Mouse (Mus musculus) urinary bladder, postnatal 4 days (tissue): ENCODE measurements around the gene Rnf5.
A peak's percentile ranks its signal among the peaks of the same experiment; 100 is the strongest.

Experiments
- DNase-seq, 2 experiments: peaks; one replicate each; pipeline ENCODE4 v3.0.0; 2021 to 2022; ENCODE audit warnings: low spot score in 2 of 2

Gene Rnf5

GRCm38 (mm10) chr17:34632261-34632691 lies 28.8 kb upstream of the Rnf5 start:
- peak; percentile 80 to 89 for DNase-seq

DNA sequence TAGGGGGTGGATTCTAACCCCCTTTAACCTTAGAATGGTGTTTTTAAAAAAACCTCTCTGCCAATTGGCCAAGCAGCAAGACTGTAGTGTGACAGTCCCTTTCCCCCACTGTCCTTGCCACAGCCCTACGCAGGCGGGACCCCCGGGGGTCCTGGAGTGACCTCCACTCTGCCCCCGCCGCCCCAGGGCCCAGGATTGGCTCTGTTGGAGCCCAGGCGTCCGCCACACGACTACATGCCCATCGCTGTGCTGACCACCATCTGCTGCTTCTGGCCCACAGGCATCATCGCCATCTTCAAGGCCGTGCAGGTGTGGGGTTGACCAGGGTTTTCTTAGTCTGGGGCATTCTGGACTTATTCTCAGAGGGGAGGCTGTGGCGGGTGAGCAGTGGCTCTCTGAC lies 28.2 kb upstream of the Rnf5 start:
- DNase-seq = no peak

DNA sequence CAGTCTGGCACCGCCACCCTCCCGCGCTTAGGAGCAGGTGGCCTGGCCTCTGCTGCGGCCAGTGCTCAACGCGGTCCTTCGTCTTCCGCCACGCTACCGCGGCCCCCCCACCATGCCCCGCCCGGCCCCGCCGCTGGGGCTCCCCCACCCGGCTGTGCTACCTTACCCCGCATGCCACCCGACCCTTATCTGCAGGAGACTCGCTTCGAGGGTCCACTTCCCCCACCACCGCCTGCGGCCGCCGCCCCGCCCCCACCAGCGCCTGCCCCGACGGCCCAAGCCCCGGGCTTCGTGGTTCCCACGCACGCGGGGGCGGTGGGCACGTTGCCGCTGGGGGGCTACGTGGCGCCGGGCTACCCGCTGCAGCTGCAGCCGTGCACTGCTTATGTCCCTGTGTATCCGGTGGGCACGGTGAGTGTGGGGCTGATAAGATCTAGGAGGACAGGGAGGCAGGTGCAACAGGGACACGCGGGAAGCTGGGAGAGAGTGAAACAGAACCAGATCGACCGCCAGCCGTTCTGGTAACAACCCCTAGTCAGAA lies 27.3 kb upstream of the Rnf5 start:
- DNase-seq = no peak

DNA sequence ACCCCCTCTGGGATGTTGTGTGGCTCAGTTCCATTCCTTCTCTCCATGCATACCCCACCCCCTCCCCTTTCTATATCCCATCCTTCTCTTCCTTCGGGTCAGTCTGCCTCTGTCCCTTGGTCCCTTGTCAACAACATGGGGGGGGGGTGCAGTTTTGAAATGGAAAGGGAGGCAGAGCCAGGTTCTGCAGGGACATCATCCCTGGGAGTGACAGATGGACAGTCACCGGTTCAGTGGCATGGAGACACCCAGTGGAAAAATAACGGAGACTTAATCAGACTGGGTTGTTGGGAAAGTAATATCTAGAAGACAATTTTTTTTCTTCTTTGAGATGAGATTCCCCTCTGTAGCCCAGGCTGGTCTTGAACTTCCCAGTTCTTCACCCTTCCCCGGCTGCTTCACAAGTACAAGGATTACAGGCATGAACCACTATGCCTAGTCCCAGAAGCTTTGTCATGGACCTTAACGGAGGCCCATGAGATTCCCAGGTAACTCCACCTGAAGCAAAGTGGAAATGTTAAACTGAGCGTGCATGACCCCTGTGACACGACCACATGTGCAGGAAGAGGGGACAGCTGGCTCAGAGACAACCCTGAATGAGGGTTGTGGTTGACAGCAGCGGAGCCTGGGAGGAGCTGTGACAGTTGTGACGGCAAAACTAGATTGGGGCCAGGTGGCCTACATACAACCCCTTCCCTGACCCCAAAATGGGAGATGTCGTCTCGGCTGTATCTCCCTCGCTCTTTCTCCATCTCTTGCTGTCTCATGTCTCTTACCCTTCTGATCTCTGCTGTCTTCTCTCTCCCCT lies 26.5 kb upstream of the Rnf5 start:
- DNase-seq = no peak

GRCm38 (mm10) chr17:34629221-34629751 lies 25.8 kb upstream of the Rnf5 start, which contains the start of gene Prrt1:
Gene Prrt1, plus strand, starts transcription at chr17:34629533.
- no peak for DNase-seq

GRCm38 (mm10) chr17:34628644-34628967 lies 25.1 kb upstream of the Rnf5 start:
- DNase-seq = no peak

DNA sequence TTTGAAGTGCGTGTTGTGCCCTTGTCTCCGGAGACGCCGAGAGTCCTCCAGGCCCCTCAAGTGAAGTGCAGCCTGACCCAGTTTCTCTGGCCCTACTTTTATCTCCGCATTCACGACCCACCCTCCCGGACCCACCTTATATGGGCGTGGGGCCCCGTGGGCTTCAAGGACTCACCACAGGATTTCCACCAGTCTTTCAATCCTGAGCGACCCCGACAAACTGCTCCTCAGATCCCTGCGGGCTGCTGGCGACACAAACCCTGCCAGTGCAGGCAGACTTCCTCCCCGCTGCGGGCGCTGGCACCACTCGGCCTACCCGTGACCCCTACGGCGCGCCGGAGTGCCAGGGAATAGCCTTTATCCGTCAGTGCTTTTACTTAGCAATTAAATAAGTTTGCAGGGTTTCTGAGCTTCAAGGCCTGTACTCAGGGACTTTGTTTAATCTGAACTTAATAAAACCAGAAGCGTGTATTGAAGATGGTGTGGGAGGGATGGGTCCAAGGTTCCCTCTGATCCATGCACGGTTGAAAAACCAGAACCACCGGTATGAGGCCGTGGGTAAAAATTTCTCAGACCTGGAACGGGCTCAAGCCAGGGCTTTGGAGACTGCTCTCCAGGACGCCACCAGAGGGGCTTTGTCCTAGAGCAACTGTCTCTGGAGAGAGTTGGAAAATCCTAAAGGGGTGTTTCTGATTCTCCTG lies 24.6 kb upstream of the Rnf5 start, which contains the start of gene Ppt2:
Gene Ppt2, minus strand, starts transcription at position 568 of the 701 bp plus-strand sequence.
- peak; percentile 51 to 64 for DNase-seq

- DNase-seq = peak; percentile 84 to 85
These were observed 23.8 kb upstream of the Rnf5 start for GRCm38 (mm10) chr17:34627093-34627942.

- DNase-seq = peak in 1 of 2 experiments; percentile 61
These were observed 23.2 kb upstream of the Rnf5 start for GRCm38 (mm10) chr17:34626773-34627092.

- no peak for DNase-seq
These were observed 22.7 kb upstream of the Rnf5 start for GRCm38 (mm10) chr17:34626062-34626772.

DNA sequence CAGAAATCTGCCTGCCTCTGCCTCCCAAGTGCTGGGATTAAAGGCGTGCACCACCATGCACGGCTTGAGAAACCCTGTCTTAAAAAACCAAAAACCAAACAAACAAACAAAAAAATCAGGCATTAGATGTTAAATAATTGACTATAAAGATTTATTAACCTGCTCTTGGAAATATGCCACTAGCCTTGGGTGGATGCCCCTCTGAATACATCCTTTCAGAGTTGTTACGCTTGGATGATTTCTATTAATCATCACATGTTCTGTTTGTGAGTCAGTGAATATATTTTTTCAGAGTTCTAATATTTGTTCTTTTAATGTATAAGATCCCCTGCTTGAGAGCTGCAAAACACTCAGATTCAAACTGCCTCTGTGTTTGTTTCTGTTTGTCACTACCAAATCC lies 21.5 kb upstream of the Rnf5 start:
- DNase-seq = no peak

DNA sequence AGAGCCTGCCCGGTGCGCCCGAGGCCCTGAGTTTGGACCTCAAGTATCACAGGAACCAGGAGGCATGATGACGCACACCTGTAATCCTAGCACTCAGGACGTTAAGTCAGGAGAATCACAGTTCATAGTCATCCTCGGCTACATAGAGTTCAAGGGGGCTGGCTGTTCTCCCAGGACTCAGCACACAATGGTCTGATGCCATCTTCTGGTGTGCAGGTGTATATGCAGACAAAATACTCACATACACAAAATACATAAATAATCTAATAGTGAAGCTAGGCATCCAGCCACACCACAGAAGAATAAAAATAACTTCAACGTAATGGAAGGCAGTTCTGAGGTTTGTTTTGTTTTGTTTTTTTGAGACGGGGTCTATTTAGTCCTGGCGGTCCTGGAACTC lies 19.7 kb upstream of the Rnf5 start:
- no peak for DNase-seq

DNA sequence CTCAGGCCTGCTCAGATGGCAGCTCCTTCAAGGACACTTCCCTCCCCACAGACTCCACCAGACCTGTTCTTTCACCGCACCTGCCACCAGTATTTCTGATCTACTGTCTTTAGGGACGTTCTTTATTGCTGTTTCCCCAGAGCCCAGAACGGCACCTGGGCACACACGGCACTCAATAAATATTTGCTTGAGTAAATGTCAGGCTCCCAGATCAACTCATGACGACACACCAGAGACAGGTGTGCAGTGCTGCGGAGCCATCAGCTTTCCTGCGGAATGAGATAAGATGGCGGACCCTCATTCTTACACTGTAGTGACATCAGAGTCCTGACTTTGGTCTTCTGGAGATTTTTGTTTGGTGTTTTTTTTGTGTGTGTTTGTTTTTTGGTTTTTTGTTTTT lies 17.5 kb upstream of the Rnf5 start:
- no peak for DNase-seq

DNA sequence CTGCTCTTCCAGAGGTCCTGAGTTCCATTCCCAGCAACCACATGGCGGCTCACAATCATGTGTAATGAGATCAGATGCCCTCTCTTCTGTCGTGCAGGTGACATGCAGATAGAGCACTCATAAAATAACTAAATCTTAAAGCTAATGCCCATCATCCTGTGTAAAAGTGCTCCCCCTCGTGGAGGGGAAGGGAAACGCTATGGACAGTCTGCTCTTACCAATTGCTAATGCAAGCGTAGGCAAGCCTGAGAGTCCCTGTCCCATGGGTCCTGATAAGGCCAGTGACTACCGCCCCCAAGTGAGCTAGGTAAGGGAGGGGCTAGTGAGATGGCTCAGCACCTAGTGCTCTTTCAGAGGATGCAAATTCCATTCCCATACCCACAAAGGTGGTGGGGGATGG lies 15.5 kb upstream of the Rnf5 start:
- no peak for DNase-seq

- no peak for DNase-seq
These were observed 12.4 kb upstream of the Rnf5 start, which contains the start of gene Egfl8 for GRCm38 (mm10) chr17:34615871-34616270. Gene Egfl8, minus strand, starts transcription at chr17:34615971.

GRCm38 (mm10) chr17:34613830-34614229 lies 10.3 kb upstream of the Rnf5 start:
- no peak for DNase-seq

DNA sequence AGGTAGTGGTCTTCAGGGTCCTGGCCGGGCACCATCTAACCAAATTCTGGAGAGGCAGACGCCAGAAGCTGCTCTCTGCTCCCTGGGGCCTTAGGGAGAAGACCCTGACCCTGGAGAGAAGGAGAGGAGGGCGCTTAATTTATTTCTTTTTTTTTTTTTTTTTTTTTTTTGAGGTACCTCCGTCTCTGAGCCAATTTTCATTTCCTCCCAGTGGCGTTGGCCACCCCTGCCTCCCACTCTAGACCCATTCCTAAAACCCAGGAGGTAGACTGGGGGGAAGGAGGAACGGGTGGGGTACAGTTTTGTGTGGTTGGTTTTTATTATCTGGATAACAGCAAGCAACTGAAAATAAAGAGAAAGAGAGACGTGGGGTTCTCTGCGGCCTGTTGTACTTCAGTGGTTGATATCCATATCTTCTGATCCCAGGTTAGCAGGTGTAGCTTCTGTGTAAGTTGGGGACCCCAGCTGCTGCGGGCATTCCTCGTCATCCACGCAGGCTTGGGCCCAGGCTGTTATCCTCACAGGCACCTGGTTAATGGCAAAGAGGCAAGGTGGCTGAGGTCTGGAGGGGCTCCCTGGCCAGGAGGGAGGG lies 9.7 kb upstream of the Rnf5 start:
- no peak for DNase-seq

- DNase-seq = no peak
These were observed 7.6 kb upstream of the Rnf5 start for GRCm38 (mm10) chr17:34611050-34611449.

DNA sequence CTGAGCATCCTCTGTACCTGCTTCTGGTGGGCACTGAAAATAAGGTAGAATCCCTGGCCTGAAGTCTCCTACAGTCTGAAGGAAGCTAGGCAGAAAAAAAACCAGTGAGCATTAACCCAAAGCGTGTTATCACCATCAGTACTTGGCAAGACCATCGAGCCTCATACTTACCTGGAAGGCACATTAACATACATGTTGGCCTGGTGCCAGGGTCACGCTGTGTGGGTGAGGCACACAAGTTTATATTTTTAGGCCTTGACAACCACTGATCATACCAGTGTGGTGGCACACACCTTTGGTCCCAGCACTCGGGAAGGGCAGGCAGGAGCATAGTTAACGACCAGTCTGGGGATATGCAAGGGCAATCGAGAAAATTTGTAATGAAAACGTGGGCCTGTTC lies 4.5 kb upstream of the Rnf5 start:
- no peak for DNase-seq

- DNase-seq = no peak
These were observed 2.9 kb upstream of the Rnf5 start for GRCm38 (mm10) chr17:34606186-34607039.
